ENCODE assay signal across 8 mouse cellular contexts in the genomic region with DNA sequence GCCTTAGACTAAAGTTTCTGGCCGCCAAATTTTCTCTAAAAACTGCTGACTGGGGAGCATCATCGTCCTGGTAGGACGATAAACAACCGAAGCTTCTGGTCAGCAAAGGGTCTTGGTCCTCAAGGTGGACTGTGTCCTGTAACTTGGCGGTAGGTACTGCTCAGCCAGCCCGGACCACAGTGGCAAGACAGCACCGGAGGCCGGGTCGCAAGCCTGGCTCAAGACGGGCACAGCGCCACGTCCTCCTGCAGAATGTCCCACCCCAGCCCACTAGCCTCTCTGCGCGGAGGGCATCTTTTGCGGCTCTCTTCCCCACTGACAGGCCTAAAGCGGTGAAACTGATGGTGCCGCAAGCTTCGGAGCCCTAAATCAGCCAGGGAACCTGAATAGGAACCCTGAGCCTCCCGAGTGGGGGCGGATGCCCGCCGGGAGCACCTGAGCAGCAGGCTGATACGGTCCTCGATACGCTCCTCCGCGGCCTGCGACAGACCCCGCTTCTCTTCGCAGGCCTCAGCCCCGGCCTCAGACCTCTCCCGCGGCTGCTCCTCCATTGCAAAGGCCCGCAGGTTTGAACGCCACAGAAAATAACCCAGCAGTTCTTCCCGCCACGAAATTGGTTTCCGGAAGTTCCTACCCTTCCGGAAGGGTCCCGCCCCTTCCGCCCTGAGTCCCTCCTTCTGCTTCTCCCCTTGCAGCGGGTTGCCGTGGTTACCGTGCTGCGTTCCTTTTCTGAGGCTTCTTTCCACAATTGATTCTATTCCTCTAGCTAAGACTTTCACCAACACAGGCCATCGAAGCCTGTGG. TPM values are rescaled to one million over a fixed set of nuclear protein-coding genes. Genes with fewer than 3 reads are reported as not detected.
A peak's percentile ranks its signal among the peaks of the same experiment; 100 is the strongest.
DNase-seq lines count a peak whose midpoint lies in the region; ATAC-seq lines count a peak whose summit lies in the region.

Cenph (minus strand) TSS at position 648 of the 804 bp plus-strand sequence.

- no peaks in the 10 kb centered on the region for H3K4me1 ChIP-seq in hindbrain, embryonic 11.5 days (replicated peaks; ENCODE audit: control insufficient read depth, insufficient read depth, low read length)

- H3K4me2 ChIP-seq in hindbrain, embryonic 11.5 days (replicated peaks; ENCODE audit: low read depth, low read length) = peak within 1 kb of the TSS; percentile 79

- ATAC-seq in frontal cortex, adult (ENCODE audit: low TSS enrichment) = peak; percentile 100
- ATAC-seq in hindbrain, embryonic 11.5 days (ENCODE audit: low FRiP score) = peak; percentile 95

- peak; percentile 87 for DNase-seq in MEL-GATA-1-ER (ENCODE audit: extremely low read depth, low read depth)
- peak; percentile 62 for DNase-seq in cerebellum, adult 8-10 months
- peak; percentile 95 for DNase-seq in hindbrain, embryonic 11.5 days (ENCODE audit: low spot score)
- peak; percentile 74 to 80 for DNase-seq in layer of hippocampus, postnatal 10 days (ENCODE audit: low spot score in 2 of 2)
- DNase-seq in lung, postnatal 10 days = peak; percentile 92
- peak; percentile 82 for DNase-seq in ovary, postnatal 36 days (ENCODE audit: low spot score)
- DNase-seq in thymus, postnatal 25 days = peak; percentile 79

- H3K9me3 ChIP-seq in hindbrain, embryonic 11.5 days (ENCODE audit: control insufficient read depth, low read length) = no peaks in the 10 kb centered on the region

- peak within 1 kb of the TSS; percentile 19; the same call in 1 of the 2 replicates for H3K27ac ChIP-seq in hindbrain, embryonic 11.5 days (ENCODE audit: low read depth, low read length)

- under 1% methylated on average over 46 of the region's 46 CpGs for WGBS in hindbrain, embryonic 11.5 days

- H3K9ac ChIP-seq in hindbrain, embryonic 11.5 days (ENCODE audit: low read depth, low read length) = peak within 1 kb of the TSS; percentile 73

- no peaks in the 10 kb centered on the region; the same call in 1 of the 2 replicates for H3K36me3 ChIP-seq in hindbrain, embryonic 11.5 days (ENCODE audit: control insufficient read depth, insufficient read depth, low read length)

- peak within 1 kb of the TSS; percentile 88 for H3K4me3 ChIP-seq in hindbrain, embryonic 11.5 days (ENCODE audit: low read depth, low read length)

- H3K27me3 ChIP-seq in hindbrain, embryonic 11.5 days (ENCODE audit: control insufficient read depth, insufficient read depth, low read length) = no peaks in the 10 kb centered on the region

RNA-seq across cellular contexts. Expression of gene Cenph, which starts in this region (rescaled TPM):
- polyA plus RNA-seq in hindbrain, embryonic 11.5 days (2014; fragmentation: Nextera tagmentation; extraction: Ambion mirVana) = 46.6 and 48.0 TPM in 2 replicates
- 1 to 10 TPM; 2.4 TPM for total RNA-seq in layer of hippocampus, postnatal 10 days (2021)

Comparison
In these comparisons a context has a peak if more than half of its experiments do, and no peak if none do; other contexts are left out.
1. Peak in every context shown above with its lines: DNase-seq, ATAC-seq, H3K4me3 ChIP-seq and H3K27ac ChIP-seq.